Mouse (Mus musculus): Measurements from ENCODE around the gene Pop5.

The Pop5 gene

GRCm38 (mm10) chr5:115235786-115236263, at the start of gene Pop5:
Pop5 (plus strand) TSS chr5:115235836.
- WGBS, result under 1% methylated on average over 21 of the region's 21 CpGs

DNA sequence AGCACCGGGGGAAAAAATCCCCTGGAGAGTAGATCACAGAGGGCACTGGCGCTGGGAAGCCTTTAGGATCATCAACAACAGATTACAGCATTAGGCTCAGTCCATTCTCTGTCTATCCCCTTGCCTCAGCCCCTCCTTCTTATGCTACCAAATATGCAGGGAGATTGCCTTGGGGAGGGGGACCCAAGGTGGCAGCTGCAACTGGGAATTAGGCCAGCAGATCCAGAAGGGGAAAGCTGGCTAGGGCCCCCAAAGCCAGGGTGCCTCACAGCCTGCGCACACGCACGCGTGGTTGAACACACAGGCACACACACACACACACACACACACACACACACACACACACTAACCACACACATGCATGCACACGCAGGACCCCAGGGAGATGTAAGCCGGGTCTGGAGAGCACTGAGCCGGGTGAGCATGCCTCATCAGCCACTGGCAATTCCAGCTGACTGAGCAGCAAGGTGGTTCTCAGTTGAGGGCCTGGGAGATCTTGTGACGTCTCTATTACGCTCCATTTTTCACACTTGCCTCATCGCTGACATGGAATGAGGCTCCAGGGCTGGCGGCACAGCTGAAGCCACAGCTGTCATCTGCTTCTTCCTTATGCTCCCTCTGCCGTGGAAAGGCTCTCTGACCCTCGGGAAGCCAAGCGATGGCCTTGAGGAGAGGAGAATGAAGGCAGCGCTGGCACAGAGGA, 49.1 kb upstream of the Pop5 start:
- WGBS, result 35% methylated on average over 17 of the region's 17 CpGs

DNA sequence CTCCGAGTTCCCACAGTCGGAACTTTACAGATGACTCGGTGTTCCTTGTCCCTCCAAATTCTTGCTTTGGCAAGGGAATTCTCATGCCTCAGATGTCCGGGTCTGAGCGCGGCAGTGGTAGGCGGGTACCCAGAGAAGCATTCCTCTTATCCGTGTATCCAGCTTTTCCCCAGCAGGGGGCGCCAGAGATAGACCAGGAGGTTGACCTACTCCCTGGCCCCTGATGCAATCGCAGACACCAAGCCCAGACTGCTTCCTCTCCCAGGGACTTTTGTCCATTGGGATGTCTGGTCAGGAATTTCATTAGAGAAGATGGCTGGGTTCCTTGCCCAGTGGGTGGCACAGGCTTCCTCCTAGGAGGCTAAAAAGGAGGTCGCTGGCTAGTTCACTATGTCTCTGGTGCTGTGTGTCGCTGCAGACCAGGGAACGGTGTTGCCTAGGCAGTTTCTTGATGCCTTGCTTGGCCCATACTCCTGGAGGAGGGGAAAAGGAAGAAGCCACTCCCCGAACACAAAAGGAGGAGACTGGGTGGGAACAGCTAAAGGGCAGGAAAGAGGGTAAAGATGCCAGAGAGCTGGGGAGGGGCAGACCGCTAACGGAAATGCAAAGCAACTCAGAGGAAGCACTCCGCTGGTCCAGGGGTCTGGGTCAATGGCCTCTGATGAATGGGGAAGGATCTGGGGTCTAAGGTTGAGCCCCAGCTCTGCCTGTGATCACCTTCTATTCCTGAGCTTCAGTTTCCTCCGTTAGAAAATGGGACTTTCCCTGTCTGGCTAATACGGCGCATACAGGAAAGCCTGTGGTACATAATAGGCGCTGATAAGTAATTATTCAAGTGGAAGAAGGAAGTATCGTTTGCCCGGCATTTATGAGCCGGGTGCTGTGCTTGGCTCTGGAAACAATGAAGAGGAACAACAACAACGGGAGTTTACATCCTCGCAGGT, 48.2 kb upstream of the Pop5 start:
- WGBS, result 21% methylated on average over 26 of the region's 26 CpGs

DNA sequence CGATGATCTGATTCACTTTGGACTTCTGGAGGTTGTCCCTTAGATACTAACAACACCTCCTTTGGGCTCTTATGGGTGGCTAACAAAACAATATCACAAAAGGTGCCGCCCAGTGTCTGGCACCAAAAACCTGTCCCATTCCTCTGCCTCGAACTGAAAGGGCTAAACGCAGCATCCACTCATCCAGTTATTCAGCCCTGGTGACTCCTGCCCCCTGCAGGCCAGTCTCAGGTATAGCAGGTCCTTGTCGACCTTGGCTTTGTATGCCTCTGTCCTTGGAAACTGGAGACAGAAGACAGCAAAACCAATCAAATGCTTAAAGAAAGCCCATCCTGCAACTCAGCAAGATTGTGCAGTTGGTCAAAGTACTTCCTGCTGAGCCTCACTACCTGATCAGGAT, 46.8 kb upstream of the Pop5 start:
- 43% methylated on average over 5 of the region's 5 CpGs for WGBS

DNA sequence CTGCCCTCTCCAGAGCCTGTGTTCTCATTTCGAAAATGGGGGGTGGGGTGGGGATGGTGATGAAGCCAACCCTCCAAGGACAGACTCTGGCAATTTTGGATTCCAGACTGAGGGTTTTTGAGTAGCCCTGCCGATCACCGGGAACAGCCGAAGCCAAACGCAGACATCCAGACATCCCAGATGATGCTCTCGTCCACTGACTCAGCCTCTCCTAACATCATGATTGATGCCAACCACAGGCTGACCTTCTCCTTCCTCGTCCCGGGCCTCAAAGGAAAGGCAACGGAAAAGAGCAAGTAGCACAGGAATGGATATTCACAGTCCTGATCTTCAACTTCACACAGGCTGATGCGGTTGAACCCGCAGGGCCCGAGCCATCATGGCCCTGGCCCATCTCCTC, 45.6 kb upstream of the Pop5 start:
- 78% methylated on average over 12 of the region's 12 CpGs for WGBS

DNA sequence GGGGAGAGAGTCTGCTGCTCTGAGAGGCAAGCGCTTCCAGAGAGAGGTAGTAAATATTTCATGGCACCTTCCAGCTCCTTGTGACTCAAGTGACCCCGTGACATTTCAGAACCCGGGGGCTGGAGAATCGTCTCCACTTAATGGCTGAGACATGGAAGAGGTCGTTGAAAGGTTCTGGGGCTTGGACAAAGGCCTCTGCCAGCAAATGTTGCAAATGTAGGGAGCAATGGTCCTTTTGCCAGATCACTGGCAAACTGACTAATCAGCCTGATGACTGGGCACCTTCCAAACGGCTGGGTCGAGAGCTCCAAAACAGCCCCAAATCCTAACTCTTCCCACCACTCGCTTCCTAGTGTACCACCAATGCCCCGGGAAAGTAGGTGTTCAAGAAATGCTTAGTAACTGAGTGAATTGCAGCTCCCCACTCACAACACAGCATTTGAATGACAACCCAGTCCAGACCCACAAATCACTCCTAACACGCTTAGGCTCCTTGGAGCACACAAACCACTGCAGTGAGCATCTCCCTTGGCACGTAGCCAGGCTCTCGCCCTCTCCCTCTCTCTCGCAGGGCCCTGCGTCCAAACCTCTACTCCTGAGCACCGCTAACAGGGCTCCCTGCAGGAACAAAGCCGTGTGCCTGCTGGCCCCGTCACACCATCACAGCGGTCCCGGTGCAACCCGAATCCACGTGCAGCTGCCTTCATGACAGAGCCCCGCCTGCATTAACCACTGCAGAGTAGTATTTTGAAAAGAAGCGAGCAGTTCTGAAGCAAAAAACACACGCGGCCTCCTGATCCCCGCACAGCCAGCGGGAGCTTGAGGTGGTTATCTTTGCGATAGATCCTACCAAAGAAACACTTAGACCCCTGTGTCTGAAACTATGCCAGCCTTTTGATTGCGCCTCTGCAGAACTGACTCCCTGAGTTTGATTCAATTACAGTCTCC, 43.5 kb upstream of the Pop5 start:
- 15% methylated on average over 29 of the region's 29 CpGs for WGBS

GRCm38 (mm10) chr5:115192828-115193195, 42.8 kb upstream of the Pop5 start:
- 9% methylated on average over 7 of the region's 7 CpGs for WGBS

DNA sequence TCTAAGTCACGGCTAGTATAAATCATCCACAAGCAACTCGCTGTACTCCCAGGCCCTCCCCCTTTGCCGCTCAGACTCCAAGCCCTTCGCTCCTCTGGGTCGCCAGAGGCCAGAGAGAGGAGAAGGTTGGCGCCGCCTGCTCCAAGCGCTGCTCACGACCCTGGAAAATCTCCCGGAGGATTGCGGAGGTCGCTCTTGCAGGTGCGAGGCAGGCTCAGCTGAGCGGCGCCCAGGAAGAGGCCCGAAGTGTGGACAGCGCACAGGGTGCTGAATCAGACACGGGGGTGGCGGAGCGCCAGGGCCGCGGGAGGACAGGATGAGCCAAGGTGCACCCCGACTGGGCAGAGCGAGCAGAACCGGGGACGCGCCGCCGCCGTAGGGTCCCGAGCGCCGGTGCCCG, 42.4 kb upstream of the Pop5 start:
- WGBS, result 1% methylated on average over 34 of the region's 34 CpGs

GRCm38 (mm10) chr5:115193669-115194625, 41.7 kb upstream of the Pop5 start, which contains the start of gene Cabp1:
Cabp1 (minus strand) TSS chr5:115194381.
- WGBS, result under 1% methylated on average over 116 of the region's 116 CpGs

DNA sequence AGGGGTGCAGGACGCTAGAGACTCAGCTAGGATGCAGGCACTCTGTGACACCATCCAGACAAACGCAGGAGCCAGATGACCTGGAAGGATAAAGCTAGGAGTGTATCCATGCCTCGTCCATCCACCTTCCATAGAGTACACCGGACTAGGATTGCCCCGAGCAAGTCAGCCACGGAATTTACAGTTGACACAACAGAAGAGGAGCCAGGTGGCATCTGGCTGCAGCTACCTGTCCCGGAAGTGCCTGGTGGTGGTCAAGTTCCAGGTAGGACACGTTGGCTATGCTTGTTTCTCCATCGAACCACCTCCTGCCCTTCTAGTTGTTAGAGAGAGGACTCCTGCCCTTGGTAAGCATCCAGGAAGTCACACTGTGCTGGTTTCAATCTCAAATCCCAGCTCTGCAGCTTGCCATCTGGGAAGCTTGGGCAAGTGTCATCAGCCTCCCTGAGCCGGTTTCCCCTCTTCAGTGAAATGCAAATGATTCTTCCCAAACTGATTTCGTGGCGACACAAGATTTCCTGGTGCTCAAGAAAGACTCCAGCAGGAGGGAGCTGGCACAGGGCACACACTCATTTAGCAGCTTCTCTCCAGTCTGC, 40.9 kb upstream of the Pop5 start:
- WGBS, result 9% methylated on average over 12 of the region's 12 CpGs

- 20% methylated on average over 23 of the region's 23 CpGs for WGBS
Observed at GRCm38 (mm10) chr5:115203735-115204561, 31.7 kb upstream of the Pop5 start.

DNA sequence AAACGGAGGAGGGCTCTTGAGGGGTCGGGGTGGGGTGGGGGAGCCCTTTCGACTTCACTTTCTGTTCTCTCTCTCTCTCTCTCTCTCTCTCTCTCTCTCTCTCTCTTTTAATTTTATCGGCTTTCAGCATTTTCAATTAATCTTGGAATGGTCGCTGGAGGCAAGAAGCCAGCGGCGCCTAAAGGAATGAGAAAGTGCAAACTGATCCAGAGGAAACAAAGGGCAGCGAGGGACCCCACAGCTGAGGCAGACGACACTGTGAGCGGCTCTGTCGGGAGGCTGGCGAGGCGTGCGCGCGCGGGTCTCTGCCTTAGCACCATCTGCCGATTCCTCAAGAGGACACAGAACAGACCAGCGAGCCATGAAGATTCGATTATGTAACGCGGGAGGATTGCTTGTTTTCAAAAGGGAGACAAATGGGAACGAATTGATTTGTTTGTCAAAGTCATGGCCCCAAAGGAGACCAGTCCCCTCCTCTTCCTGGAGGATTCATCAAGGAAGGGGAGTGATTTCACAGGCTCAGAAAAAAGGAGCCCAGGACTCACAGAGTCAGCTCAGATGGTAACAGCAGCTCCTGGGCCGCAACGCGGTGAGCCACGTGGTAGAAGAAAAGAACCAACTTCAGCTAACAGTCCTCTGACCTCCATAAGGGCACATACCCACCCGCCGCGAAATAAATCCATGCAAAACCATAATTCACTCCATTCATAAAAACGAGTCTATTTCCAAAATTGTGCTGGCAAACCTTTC, 30.9 kb upstream of the Pop5 start:
- WGBS, result 6% methylated on average over 31 of the region's 31 CpGs

DNA sequence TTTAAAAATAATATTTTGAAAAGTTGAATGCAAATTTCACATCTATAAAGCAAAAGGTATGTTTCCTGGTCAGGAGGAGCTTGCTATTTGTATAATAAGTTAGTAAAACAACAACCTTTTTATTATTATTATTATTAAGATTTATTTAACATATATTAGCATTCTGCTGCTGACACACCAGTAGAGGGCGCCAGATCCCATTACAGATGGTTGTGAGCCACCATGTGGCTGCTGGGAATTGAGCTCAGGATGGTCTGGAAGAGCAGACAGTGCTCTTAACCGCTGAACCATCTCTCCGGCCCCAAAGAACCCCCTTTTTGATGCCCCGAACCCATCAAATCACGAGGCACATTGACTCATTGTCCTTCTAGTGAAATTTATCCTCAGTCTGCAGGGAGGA, 28.4 kb upstream of the Pop5 start:
- WGBS, result 39% methylated on average over 5 of the region's 5 CpGs

- 10% methylated on average over 9 of the region's 16 CpGs for WGBS
Observed at GRCm38 (mm10) chr5:115207892-115208291, 27.7 kb upstream of the Pop5 start.

DNA sequence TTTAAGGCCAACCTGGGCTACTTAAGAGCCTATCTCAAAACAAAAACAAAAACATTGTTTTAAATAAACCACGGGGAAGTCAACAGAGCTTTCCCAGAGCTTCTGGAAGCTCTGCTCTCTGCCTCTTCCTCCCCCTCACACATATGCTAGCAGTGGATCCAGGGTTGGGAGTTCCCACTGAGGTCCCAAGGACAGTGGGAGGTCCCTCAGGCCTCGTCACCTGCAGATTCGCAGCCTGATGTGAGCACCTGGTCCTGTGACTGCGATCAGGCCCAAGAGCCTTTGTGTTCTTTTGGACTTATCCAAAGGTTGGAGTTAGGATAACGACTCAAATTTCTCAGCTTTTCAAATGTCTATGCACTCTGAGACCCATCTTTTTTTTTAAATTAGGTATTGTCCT, 27.0 kb upstream of the Pop5 start:
- 71% methylated on average over 5 of the region's 5 CpGs for WGBS

- WGBS, result 5% methylated on average over 1 of the region's 1 CpGs
Observed at GRCm38 (mm10) chr5:115210380-115210779, 25.3 kb upstream of the Pop5 start.

DNA sequence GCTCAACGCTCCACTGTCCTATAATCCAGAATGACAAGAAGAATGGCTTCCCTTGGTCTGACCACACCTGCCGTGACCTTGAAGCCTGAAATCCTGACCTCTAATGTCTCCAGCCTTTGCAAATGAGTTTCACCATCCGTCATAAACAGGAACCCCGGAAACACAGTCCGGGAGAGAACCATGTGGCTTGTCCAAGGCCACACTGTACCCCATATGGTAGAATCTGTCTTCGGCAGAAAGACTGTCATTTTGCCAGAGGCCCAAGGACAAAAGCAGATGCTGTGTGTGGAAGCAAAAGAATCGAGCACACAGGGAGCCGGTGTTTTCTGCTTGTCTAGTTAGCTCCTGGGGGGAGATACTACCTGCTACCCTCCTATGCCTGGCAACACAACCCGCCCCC, 23.2 kb upstream of the Pop5 start:
- WGBS, result 54% methylated on average over 9 of the region's 9 CpGs

- WGBS, result 41% methylated on average over 4 of the region's 4 CpGs
Observed at GRCm38 (mm10) chr5:115212861-115213260, 22.8 kb upstream of the Pop5 start.
